Mouse (Mus musculus): ENCODE results near the gene Rgs9. TPM values are rescaled to one million over a fixed set of nuclear protein-coding genes. Genes with fewer than 3 reads are reported as not detected.

Gene Rgs9
- 15.9 and 19.7 TPM in 2 replicates for polyA plus RNA-seq (2015; fragmentation: Nextera tagmentation; extraction: Ambion mirVana)

DNA sequence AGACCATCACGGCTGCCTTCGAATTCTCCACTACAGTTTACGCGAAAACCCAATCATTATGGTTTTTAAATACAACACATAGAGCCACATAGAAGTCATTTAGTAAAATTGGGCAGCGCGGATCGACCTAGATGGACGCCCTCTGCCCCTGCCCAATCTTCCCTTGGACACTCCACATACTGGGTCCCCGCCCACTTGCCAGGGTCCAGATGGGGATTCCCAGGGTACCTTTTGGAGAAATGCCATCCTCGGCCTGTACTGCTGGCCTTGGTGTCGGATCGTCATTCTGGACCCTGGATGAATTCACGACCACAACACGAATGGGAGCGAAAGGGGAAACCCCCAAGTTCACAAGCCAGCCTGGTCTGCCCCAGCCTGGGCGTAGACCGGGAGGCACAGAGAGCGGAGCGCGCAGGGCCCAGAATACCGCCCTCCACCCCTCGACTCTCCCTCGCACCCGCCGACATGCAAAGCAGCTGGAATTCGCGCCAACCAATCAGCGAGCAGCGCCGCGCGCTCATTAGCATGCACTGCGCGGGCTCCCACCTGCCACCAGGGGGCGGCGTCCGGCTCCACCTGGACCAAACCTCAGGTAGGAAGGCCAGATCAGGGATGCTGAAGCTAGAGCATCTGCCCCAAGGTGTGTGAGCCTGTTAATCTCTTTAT is at the start of gene Rgs9:
TSS of gene Rgs9 (minus strand) at position 420 of the 666 bp plus-strand sequence.

Other genes with a start within 250 kb of the Rgs9 start
- gene E030025P04Rik, start 153.8 kb downstream of the Rgs9 start, polyA plus RNA-seq (2015; fragmentation: Nextera tagmentation; extraction: Ambion mirVana) = not detected in 2 replicates
- gene Gna13, start 64.7 kb upstream of the Rgs9 start, polyA plus RNA-seq (2015; fragmentation: Nextera tagmentation; extraction: Ambion mirVana) = 29.7 and 38.2 TPM in 2 replicates
- gene 9930022D16Rik, start 115.8 kb upstream of the Rgs9 start, polyA plus RNA-seq (2015; fragmentation: Nextera tagmentation; extraction: Ambion mirVana) = 0.05 TPM in 1 of 2 replicates, not detected in the other
- 37.6 and 38.7 TPM in 2 replicates for gene Amz2, start 127.8 kb upstream of the Rgs9 start, polyA plus RNA-seq (2015; fragmentation: Nextera tagmentation; extraction: Ambion mirVana)
- 4.3 and 6.5 TPM in 2 replicates for gene Arsg, start 175.2 kb upstream of the Rgs9 start, polyA plus RNA-seq (2015; fragmentation: Nextera tagmentation; extraction: Ambion mirVana)
- 5.8 and 8.2 TPM in 2 replicates for gene Slc16a6, start 175.5 kb upstream of the Rgs9 start, polyA plus RNA-seq (2015; fragmentation: Nextera tagmentation; extraction: Ambion mirVana)